Mouse (Mus musculus) spleen, postnatal 4 days (tissue): ENCODE data around the gene Sort1.

ENCODE experiments used
- DNase-seq, 2 experiments: peaks; one replicate each; pipeline ENCODE4 v3.0.0; 2022; ENCODE audit warnings: low spot score in 2 of 2

Gene Sort1

GRCm38 (mm10) chr3:108327916-108328315 is 44.0 kb downstream of the Sort1 start:
- no peak for DNase-seq

GRCm38 (mm10) chr3:108328441-108328841 is 44.6 kb downstream of the Sort1 start:
- DNase-seq: peak in 1 of 2 experiments; percentile 50

DNA sequence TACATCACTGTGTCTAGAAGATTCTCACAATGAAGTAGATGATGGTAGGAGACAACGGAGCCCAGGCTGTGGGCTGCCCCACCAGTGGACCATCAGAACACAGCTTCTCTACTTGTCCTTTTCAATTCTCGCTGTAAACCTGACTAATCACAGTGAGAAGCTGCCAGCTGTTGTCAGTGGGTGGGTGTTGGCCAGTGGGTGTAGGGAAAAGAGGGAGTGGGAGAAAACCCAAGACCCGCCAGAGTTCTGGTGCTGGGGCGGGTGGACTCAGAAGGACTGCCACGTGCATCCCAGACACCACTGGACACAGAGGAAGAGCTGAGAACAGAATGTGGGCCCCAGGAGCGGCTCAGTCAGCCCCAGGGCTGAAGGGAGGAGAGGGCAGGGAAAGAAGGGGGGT is 46.9 kb downstream of the Sort1 start:
- no peak for DNase-seq

GRCm38 (mm10) chr3:108336878-108337277 is 53.0 kb downstream of the Sort1 start:
- DNase-seq: no peak

GRCm38 (mm10) chr3:108341040-108341439 is 57.2 kb downstream of the Sort1 start:
- DNase-seq: no peak

GRCm38 (mm10) chr3:108342185-108342584 is 58.3 kb downstream of the Sort1 start:
- DNase-seq: no peak

- no peak for DNase-seq
These were observed 62.0 kb downstream of the Sort1 start for GRCm38 (mm10) chr3:108345855-108346254.

- DNase-seq: no peak
These were observed 64.5 kb downstream of the Sort1 start for GRCm38 (mm10) chr3:108348376-108348775.

GRCm38 (mm10) chr3:108355245-108355644 is 71.4 kb downstream of the Sort1 start:
- DNase-seq: no peak

DNA sequence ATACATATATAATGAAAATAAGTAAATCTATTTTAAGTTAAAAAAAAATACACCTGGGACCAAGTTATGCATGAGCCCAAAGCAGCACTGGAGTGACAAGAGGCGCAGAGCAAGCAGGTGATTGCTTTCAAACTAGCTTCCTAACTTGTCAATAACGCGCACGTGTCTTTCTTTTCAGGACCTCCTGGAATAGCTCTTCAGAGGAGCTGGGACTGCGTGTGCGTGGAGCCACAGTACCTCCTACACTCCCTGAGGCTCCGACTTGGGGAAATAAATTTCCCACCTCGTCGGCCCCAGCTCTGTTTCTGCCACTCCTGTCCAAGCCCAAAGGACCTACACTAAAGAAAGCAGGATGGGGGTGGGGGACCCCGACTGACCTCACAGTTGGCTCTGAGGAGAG is 73.2 kb downstream of the Sort1 start:
- DNase-seq: no peak

DNA sequence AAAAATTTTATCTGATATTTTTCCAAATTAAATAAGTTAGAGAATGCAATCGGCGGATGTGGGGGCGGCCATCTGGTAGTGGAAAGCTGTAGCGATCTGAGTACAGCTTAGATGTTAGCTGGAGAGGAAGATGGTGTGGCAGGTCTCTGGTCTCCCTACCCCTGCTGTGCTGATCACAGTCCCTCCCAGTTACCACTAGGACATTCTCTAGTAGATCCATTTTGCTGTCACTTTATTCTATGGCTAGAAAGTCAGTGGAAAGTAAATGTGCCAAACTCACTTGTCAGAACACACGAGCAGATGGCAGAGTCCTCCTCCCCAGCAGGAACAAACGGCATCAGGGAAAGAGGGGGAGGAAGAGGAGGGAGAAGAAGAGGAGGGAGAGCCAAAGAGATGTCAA is 74.6 kb downstream of the Sort1 start:
- no peak for DNase-seq

GRCm38 (mm10) chr3:108360894-108361293 is 77.0 kb downstream of the Sort1 start:
- DNase-seq: no peak

- DNase-seq: no peak
These were observed 79.7 kb downstream of the Sort1 start for GRCm38 (mm10) chr3:108363626-108364025.

DNA sequence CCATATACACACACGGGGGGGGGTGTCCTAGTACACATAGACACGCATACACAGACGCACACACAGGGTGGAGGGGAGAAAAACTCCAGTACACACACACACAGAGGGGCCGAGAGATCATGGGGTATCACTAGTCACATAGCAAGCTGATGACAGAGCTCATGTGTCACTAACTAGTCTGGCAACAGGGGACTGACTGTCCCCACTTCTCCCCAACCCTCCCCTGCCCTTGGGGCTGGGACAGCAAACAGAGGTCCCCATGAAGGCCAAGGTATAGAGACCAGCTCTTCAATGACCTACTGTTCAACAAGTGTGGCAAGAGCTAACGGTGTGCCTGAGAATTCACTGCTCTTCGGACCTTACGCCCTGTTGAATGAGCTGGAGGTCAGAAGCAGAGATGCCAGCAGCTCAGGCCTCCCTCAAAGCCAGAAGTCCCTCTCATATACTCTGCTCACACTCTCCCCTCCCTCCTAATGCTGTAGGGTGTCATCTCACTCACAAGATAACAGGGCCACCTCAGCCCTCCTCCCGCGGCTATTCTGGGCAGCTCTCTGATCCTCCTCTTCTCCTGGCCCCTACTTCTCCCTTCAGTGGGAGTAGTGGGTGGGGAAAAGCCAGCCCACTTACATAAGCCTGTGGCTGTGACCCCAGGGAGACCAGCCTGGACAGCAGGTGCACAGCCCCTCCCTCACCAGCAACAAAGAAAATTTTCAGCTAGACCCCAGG is 80.6 kb downstream of the Sort1 start, which contains the start of gene Mybphl:
TSS of gene Mybphl (plus strand) at position 642 of the 726 bp plus-strand sequence.
- no peak for DNase-seq

GRCm38 (mm10) chr3:108367173-108367572 is 83.3 kb downstream of the Sort1 start:
- DNase-seq: no peak

DNA sequence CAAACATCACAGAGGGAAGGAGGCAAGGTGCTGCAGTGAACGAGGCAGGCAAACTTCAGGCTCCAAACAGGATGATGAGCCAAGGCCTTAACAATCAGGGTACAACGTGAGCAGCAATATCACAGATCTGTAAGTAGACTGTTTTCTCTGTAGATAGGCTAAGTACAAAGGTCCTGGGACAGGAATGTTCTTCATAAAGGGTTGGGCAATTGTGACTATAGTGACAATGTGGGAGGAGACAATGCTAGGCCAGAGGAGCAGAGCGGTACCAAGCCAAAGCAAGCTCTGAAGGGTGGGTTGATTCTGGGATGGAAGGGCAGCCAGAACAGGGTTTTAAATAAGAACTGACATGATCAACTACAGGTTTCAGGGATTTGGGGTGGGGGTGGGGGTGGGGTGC is 83.9 kb downstream of the Sort1 start:
- DNase-seq: no peak

- DNase-seq: no peak
These were observed 84.8 kb downstream of the Sort1 start for GRCm38 (mm10) chr3:108368721-108369120.

GRCm38 (mm10) chr3:108372274-108372673 is 88.4 kb downstream of the Sort1 start:
- DNase-seq: no peak

GRCm38 (mm10) chr3:108372691-108373090 is 88.8 kb downstream of the Sort1 start:
- DNase-seq: no peak

DNA sequence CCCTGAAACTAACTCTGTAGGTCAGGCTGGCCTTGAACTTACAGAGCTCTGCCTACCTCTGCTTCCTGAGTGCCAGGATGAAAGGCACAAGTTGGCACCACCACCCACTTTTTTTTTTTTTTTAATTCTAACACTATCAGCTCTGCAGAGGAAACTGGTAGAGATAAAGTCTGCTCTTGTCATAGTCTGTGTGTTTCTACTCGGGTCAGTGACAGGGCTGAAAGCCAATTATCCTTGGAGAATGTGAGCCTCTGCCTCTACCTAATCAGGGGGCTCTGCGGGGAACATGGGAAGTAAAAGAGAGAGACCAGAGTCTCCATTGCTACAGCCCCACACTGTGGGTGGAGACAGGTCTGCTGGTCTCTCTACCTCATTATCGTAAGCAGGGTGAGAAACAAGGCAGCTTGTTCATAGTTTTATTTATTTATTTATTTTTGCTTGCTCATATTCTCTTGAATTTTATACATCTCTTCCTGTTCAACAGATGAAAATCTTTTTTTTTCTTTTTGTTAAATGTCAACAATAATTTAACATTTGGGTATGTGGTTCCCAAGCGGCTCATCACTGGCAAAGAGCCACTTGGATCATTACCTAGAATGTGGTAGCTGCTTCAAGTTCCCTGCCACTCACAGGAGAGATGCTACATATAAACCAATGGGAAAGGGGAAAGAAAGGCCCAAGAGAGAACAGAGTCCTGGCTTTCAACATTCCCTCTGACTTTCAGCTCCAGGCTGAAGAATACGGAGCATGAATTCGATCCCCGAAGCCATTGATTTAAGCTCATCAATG is 95.2 kb downstream of the Sort1 start:
- DNase-seq: no peak

DNA sequence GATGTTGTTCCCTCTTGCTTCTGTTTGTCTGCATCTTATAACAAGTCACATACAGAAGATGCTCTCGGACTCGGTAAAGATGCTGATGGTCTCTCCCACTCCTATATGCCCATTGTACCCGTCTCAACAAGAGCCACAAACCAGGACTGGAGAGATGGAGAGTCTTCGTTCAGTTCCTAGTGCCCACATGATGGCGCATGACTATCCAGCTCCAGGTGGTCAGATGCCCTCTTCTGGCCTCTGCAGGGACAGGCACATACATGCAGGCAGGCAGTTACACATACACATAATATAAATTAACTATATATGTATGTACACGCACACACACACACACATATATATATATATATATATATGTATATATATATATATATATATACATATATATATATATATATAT is 96.8 kb downstream of the Sort1 start:
- no peak for DNase-seq

DNA sequence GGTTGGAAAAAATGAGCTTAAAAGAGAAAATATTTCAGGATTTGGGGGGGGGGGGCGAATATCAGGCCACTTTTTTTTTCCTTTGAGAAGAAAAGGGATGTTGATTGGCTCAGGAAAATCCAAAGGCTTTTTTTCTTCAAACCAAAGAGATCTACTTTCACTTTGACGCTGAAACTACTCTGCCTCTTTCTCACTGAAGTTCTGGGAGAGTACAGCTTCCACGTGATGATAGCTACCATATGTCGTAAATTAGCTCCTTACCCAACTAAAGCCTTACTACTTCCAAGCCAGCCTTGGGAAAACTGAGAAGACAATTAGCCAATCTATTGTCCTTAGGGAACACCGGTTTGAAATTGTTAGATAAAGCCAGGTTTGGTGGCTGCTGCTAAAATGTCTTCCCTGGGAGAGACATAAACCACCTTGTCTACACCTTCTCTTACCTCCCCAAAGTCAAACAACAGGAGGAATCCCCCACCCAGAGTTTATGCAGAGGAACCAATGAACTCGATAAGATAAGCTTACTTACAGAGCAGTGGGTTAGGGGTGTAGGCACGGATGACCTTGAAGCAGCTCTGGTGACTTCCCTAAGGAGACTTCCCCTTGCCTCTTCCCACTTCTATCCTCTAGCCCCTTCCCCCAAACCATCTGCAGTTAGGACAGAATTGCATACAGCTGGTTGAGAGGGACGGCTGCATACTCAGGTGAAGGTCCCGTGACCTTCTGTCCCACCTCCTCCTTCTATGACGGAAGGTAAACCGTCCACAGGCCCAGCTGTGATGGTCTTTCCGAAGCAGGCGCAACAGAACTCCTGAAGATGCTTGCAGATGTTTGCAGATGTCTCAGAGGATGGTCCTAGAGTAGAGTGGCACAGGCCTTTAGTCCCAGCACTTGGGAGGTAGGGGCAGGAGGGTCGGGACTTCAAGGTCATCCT is 98.3 kb downstream of the Sort1 start:
- DNase-seq: no peak
